Mouse (Mus musculus): Measurements from ENCODE around the gene Arid3a. TPM values are rescaled to one million over a fixed set of nuclear protein-coding genes. Genes with fewer than 3 reads are reported as not detected.

Arid3a gene
- polyA plus RNA-seq, 1 experiment from 2014 or later, result 2.9 TPM

GRCm38 (mm10) chr10:79910556-79910955 lies 16.3 kb upstream of the Arid3a start, which contains the start of gene Gm26602:
Gm26602 (plus strand) TSS chr10:79910856.
- Histone ChIP-seq H3K27ac (peak within 1 kb of the TSS; percentile 99), H3K9me3 (no peaks in the 10 kb centered on the region), H3K4me3 (no peak within 1 kb of the TSS), H3K9ac (no peak within 1 kb of the TSS), H3K4me2 (peak within 1 kb of the TSS; percentile 47; the same call in 1 of the 2 replicates), H3K27me3 (replicated peaks) (no peaks in the 10 kb centered on the region), H3K4me1 (peaks cover 37% of the 10 kb centered on the region), H3K36me3 (replicated peaks) (peaks cover under 1% of the 10 kb centered on the region; the same call in 1 of the 2 replicates)
- 95% methylated on average over 4 of the region's 4 CpGs for WGBS
- no peak for ATAC-seq (replicated peaks)

GRCm38 (mm10) chr10:79912412-79912811 lies 14.4 kb upstream of the Arid3a start:
- Histone ChIP-seq H3K4me3 (no peak overlapping the region), H3K27ac (no peak overlapping the region), H3K4me2 (no peak overlapping the region), H3K9me3 (no peaks in the 10 kb centered on the region), H3K27me3 (replicated peaks) (peaks cover under 1% of the 10 kb centered on the region; the same call in 1 of the 2 replicates), H3K9ac (no peak overlapping the region), H3K36me3 (replicated peaks) (no peaks in the 10 kb centered on the region), H3K4me1 (peaks cover 47% of the 10 kb centered on the region)
- 71% methylated on average over 20 of the region's 20 CpGs for WGBS
- ATAC-seq (replicated peaks), result no peak

- H3K4me1 ChIP-seq, result peaks cover 43% of the 10 kb centered on the region
- H3K4me2 ChIP-seq, result no peak overlapping the region
Measured at GRCm38 (mm10) chr10:79914131-79914947, 12.5 kb upstream of the Arid3a start.

GRCm38 (mm10) chr10:79914948-79915596 lies 11.8 kb upstream of the Arid3a start:
- no peak overlapping the region for H3K27ac ChIP-seq
- 77% methylated on average over 7 of the region's 7 CpGs for WGBS
- H3K9ac ChIP-seq, result no peak overlapping the region
- H3K4me1 ChIP-seq, result peaks cover 40% of the 10 kb centered on the region
- peaks cover 27% of the 10 kb centered on the region for H3K27me3 ChIP-seq (replicated peaks)
- H3K4me2 ChIP-seq, result 0 out of 2 replicates have a peak overlapping the region, but pooled peaks have one; percentile 77
- no peaks in the 10 kb centered on the region for H3K9me3 ChIP-seq
- ATAC-seq (replicated peaks), result no peak
- H3K4me3 ChIP-seq, result no peak overlapping the region
- no peaks in the 10 kb centered on the region for H3K36me3 ChIP-seq (replicated peaks)

More at GRCm38 (mm10) chr10:79914131-79914947, 12.5 kb upstream of the Arid3a start:
- Histone ChIP-seq H3K4me3 (no peak overlapping the region), H3K9ac (no peak overlapping the region), H3K36me3 (replicated peaks) (no peaks in the 10 kb centered on the region), H3K27ac (no peak overlapping the region), H3K9me3 (no peaks in the 10 kb centered on the region), H3K27me3 (replicated peaks) (peaks cover 19% of the 10 kb centered on the region)
- 64% methylated on average over 11 of the region's 11 CpGs for WGBS
- ATAC-seq (replicated peaks), result no peak

GRCm38 (mm10) chr10:79916081-79916480 lies 10.8 kb upstream of the Arid3a start:
- no peaks in the 10 kb centered on the region for H3K9me3 ChIP-seq
- no peak for ATAC-seq (replicated peaks)
- no peaks in the 10 kb centered on the region for H3K36me3 ChIP-seq (replicated peaks)
- peak overlapping the region; percentile 99 for H3K9ac ChIP-seq
- H3K27me3 ChIP-seq (replicated peaks), result peaks cover 37% of the 10 kb centered on the region
- H3K4me1 ChIP-seq, result peaks cover 46% of the 10 kb centered on the region
- peak overlapping the region; percentile 79 for H3K27ac ChIP-seq
- peak overlapping the region; percentile 86 for H3K4me3 ChIP-seq
- peak overlapping the region; percentile 77 for H3K4me2 ChIP-seq
- WGBS, result 7% methylated on average over 8 of the region's 8 CpGs

- Histone ChIP-seq H3K9me3 (no peaks in the 10 kb centered on the region), H3K4me1 (peaks cover 55% of the 10 kb centered on the region), H3K9ac (peak within 1 kb of the TSS; percentile 99), H3K4me2 (peak within 1 kb of the TSS; percentile 77), H3K27ac (peak within 1 kb of the TSS; percentile 79), H3K36me3 (replicated peaks) (no peaks in the 10 kb centered on the region), H3K4me3 (peak within 1 kb of the TSS; percentile 86), H3K27me3 (replicated peaks) (peaks cover 45% of the 10 kb centered on the region)
- 2% methylated on average over 42 of the region's 42 CpGs for WGBS
- ATAC-seq (replicated peaks), result peak; percentile 87
Measured at GRCm38 (mm10) chr10:79916808-79917531, 9.9 kb upstream of the Arid3a start, which contains the start of gene Kiss1r. Kiss1r (plus strand) TSS chr10:79916971.

GRCm38 (mm10) chr10:79917532-79918100 lies 9.2 kb upstream of the Arid3a start:
- no peak for ATAC-seq (replicated peaks)
- Histone ChIP-seq H3K4me1 (peaks cover 55% of the 10 kb centered on the region), H3K27me3 (replicated peaks) (peaks cover 52% of the 10 kb centered on the region), H3K9me3 (no peaks in the 10 kb centered on the region), H3K27ac (no peak overlapping the region), H3K4me2 (peak overlapping the region; percentile 77), H3K36me3 (replicated peaks) (no peaks in the 10 kb centered on the region), H3K4me3 (peak overlapping the region; percentile 86), H3K9ac (peak overlapping the region; percentile 99)
- WGBS, result 64% methylated on average over 5 of the region's 5 CpGs

GRCm38 (mm10) chr10:79918231-79919078 lies 8.4 kb upstream of the Arid3a start:
- Histone ChIP-seq H3K4me1 (peaks cover 53% of the 10 kb centered on the region), H3K36me3 (replicated peaks) (no peaks in the 10 kb centered on the region), H3K9ac (no peak overlapping the region), H3K4me2 (peak overlapping the region; percentile 8; the same call in 1 of the 2 replicates), H3K27ac (no peak overlapping the region), H3K4me3 (peak overlapping the region; percentile 1; the same call in 1 of the 2 replicates), H3K27me3 (replicated peaks) (peaks cover 60% of the 10 kb centered on the region), H3K9me3 (no peaks in the 10 kb centered on the region)
- 6% methylated on average over 34 of the region's 35 CpGs for WGBS
- no peak for ATAC-seq (replicated peaks)

- H3K4me1 ChIP-seq, result peaks cover 44% of the 10 kb centered on the region
- H3K36me3 ChIP-seq (replicated peaks), result no peaks in the 10 kb centered on the region
- no peak overlapping the region for H3K9ac ChIP-seq
- peaks cover 62% of the 10 kb centered on the region for H3K27me3 ChIP-seq (replicated peaks)
- no peak overlapping the region for H3K4me2 ChIP-seq
- no peak overlapping the region for H3K27ac ChIP-seq
- no peak overlapping the region for H3K4me3 ChIP-seq
- no peak for ATAC-seq (replicated peaks)
- no peaks in the 10 kb centered on the region for H3K9me3 ChIP-seq
- WGBS, result 3% methylated on average over 21 of the region's 21 CpGs
Measured at GRCm38 (mm10) chr10:79919251-79919849, 7.5 kb upstream of the Arid3a start.

GRCm38 (mm10) chr10:79920056-79920890 lies 6.6 kb upstream of the Arid3a start:
- peaks cover 38% of the 10 kb centered on the region for H3K4me1 ChIP-seq
- no peaks in the 10 kb centered on the region for H3K9me3 ChIP-seq
- H3K4me3 ChIP-seq, result peak overlapping the region; percentile 33
- H3K27ac ChIP-seq, result no peak overlapping the region
- 0 out of 2 replicates have a peak, but pooled peaks have one; percentile 5 for ATAC-seq (replicated peaks)
- H3K9ac ChIP-seq, result no peak overlapping the region; the same call in 1 of the 2 replicates
- H3K4me2 ChIP-seq, result peak overlapping the region; percentile 49
- H3K27me3 ChIP-seq (replicated peaks), result peaks cover 62% of the 10 kb centered on the region
- H3K36me3 ChIP-seq (replicated peaks), result no peaks in the 10 kb centered on the region
- 14% methylated on average over 26 of the region's 26 CpGs for WGBS
